Mouse (Mus musculus) heart, postnatal 0 days (tissue): Measurements from ENCODE around the gene Bid.

Experiments used
- CTCF ChIP-seq: IDR thresholded peaks from 2 replicates; pipeline ENCODE4 v1.5.1; 2016; ENCODE audit warnings: antibody characterized with exemption, control low read depth, low read depth
- EP300 ChIP-seq: IDR thresholded peaks from 2 replicates; pipeline ENCODE4 v1.6.1; 2016; ENCODE audit warnings: antibody characterized with exemption, low read depth

- no peak for TF ChIP-seq CTCF
- no peak for TF ChIP-seq EP300
These were observed 47.8 kb downstream of the Bid start for GRCm38 (mm10) chr6:120868824-120869223.
